Mouse (Mus musculus) lung, postnatal 0 days (tissue): Measurements from ENCODE around the gene Zdhhc6.

Experiments used
- CTCF ChIP-seq: IDR thresholded peaks from 2 replicates; pipeline ENCODE4 v1.5.1; 2016; ENCODE audit warnings: antibody characterized with exemption, mild to moderate bottlenecking
- EP300 ChIP-seq: IDR thresholded peaks from 2 replicates; pipeline ENCODE4 v1.6.1; 2016; ENCODE audit warnings: antibody characterized with exemption, mild to moderate bottlenecking, control low read depth

DNA sequence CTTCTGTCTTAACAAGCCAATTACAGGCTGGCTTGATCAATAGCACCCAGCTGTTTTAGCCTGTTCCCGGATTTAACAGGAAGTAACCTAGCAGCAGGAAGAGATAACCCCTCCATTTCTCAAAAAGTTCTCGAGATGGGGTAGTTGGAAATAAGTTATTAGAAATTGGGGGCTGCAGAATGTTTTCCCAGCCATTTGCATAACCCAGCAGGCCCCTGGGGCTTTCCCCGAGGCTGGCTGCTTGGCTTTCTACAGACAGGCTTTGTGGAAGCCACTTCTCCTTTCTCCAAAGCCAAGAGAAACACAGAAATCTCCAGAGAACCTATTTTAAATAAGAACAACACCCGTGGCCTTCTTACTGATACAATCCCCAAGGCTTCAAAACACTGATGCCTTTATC, 22.7 kb downstream of the Zdhhc6 start:
- TF ChIP-seq CTCF (no peak), EP300 (no peak)
